Mouse (Mus musculus) thymus, postnatal 4 days (tissue): ENCODE measurements at regions not wholly inside any gene's neighbourhood (a gene's known extent, or its start where the extent isn't known, plus 50 kb on each side); places are given as distances from the start of the nearest gene placed in this dataset.

Experiments used
- DNase-seq: peaks from one replicate; pipeline ENCODE4 v3.0.0; 2021

- DNase-seq, result no peak
Measured at GRCm38 (mm10) chr2:45840389-45840788, 723.2 kb upstream of the Zeb2 start.

- DNase-seq, result no peak
Measured at GRCm38 (mm10) chr2:45836546-45837221, 719.5 kb upstream of the Zeb2 start.

- DNase-seq, result no peak
Measured at GRCm38 (mm10) chr2:45817945-45818719, 700.9 kb upstream of the Zeb2 start.

GRCm38 (mm10) chr2:45814741-45815140 lies 697.5 kb upstream of the Zeb2 start:
- DNase-seq, result no peak

GRCm38 (mm10) chr2:45805329-45805728 lies 688.1 kb upstream of the Zeb2 start:
- DNase-seq, result no peak

- no peak for DNase-seq
Measured at GRCm38 (mm10) chr2:45800131-45800530, 682.9 kb upstream of the Zeb2 start.

- DNase-seq, result no peak
Measured at GRCm38 (mm10) chr2:45793561-45793960, 676.4 kb upstream of the Zeb2 start.

- no peak for DNase-seq
Measured at GRCm38 (mm10) chr2:45789739-45790138, 672.5 kb upstream of the Zeb2 start.

- no peak for DNase-seq
Measured at GRCm38 (mm10) chr2:45787732-45788390, 670.7 kb upstream of the Zeb2 start.

GRCm38 (mm10) chr2:45786787-45787186 lies 669.6 kb upstream of the Zeb2 start:
- no peak for DNase-seq

- DNase-seq, result no peak
Measured at GRCm38 (mm10) chr2:45785684-45786083, 668.5 kb upstream of the Zeb2 start.

- no peak for DNase-seq
Measured at GRCm38 (mm10) chr2:45783634-45784412, 666.6 kb upstream of the Zeb2 start.

- no peak for DNase-seq
Measured at GRCm38 (mm10) chr2:45777466-45777865, 660.3 kb upstream of the Zeb2 start.

- DNase-seq, result no peak
Measured at GRCm38 (mm10) chr2:45776485-45777135, 659.4 kb upstream of the Zeb2 start.

- DNase-seq, result no peak
Measured at GRCm38 (mm10) chr2:45775691-45776090, 658.5 kb upstream of the Zeb2 start.

GRCm38 (mm10) chr2:45774416-45774815 lies 657.2 kb upstream of the Zeb2 start:
- no peak for DNase-seq

- DNase-seq, result no peak
Measured at GRCm38 (mm10) chr2:45757176-45757575, 640.0 kb upstream of the Zeb2 start.

- no peak for DNase-seq
Measured at GRCm38 (mm10) chr2:45756395-45756794, 639.2 kb upstream of the Zeb2 start.

GRCm38 (mm10) chr2:45751746-45752145 lies 634.6 kb upstream of the Zeb2 start:
- DNase-seq, result no peak

GRCm38 (mm10) chr2:45749379-45749778 lies 632.2 kb upstream of the Zeb2 start:
- DNase-seq, result no peak

- DNase-seq, result no peak
Measured at GRCm38 (mm10) chr2:45747263-45748236, 630.4 kb upstream of the Zeb2 start.
